Mouse (Mus musculus) bone marrow macrophage, adult 2 months (primary cell): Measurements from ENCODE around the gene Morn5. TPM values are rescaled to one million over a fixed set of nuclear protein-coding genes. Genes with fewer than 3 reads are reported as not detected.

Source experiments
- H3K27ac ChIP-seq: 2 replicates; pipeline ENCODE4 v1.5.1; 2012; ENCODE audit warnings: low read depth, low read length; ENCODE audit not compliant: insufficient read depth
- H3K4me1 ChIP-seq: 2 replicates; pipeline ENCODE4 v1.6.1; 2012; ENCODE audit warnings: low read length; ENCODE audit not compliant: control insufficient read depth, insufficient read depth
- H3K4me3 ChIP-seq: 2 replicates; pipeline ENCODE4 v1.5.1; 2012; ENCODE audit warnings: mild to moderate bottlenecking, low read length, moderate library complexity; ENCODE audit not compliant: insufficient read depth
- CTCF ChIP-seq: IDR thresholded peaks from 2 replicates; pipeline ENCODE4 v1.5.1; 2012; ENCODE audit warnings: low read depth, mild to moderate bottlenecking, low read length, moderate library complexity
- POLR2A ChIP-seq: IDR thresholded peaks from 2 replicates; pipeline ENCODE4 v1.6.1; 2012; ENCODE audit warnings: mild to moderate bottlenecking, low read depth, low read length, borderline replicate concordance
- polyA plus RNA-seq: library from polyadenylated mRNA; stranded (reverse); fragments of >200 nt; gene quantifications from 2 replicates; pipeline ENCODE4 v1.2.4, GENCODE M21; 2012; ENCODE audit not compliant: missing spikeins, insufficient read depth, insufficient read length

The Morn5 gene
- polyA plus RNA-seq, 1 experiment = not detected

DNA sequence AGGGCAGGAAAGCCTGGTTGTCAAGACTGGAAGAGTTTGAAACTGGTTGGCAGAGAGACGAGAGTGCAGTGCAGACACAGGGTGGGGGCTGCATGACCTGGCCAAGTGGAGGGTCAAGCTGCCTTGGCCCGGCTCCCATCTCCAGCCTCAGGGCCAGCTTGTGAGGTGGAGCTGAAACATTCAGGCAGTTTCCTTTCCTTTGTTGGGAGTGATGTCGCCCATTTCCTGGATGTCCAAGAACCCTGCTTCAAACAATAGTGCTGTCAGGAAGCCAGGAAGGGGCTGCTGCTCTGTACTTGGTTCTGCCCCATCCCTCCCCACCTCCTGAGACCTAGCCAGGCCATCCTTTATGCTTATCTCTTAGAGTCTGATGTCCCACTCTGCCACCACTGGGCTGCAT, 26.0 kb upstream of the Morn5 start:
- H3K4me1 ChIP-seq = no peaks in the 10 kb centered on the region
- no peak for TF ChIP-seq CTCF
- TF ChIP-seq POLR2A = no peak
- no peak overlapping the region for H3K27ac ChIP-seq
- H3K4me3 ChIP-seq = no peak overlapping the region

GRCm38 (mm10) chr2:36032884-36033283, 16.4 kb upstream of the Morn5 start:
- Histone ChIP-seq H3K4me1 (peaks cover 22% of the 10 kb centered on the region), H3K4me3 (no peak overlapping the region), H3K27ac (no peak overlapping the region)
- TF ChIP-seq POLR2A = no peak
- TF ChIP-seq CTCF = no peak

DNA sequence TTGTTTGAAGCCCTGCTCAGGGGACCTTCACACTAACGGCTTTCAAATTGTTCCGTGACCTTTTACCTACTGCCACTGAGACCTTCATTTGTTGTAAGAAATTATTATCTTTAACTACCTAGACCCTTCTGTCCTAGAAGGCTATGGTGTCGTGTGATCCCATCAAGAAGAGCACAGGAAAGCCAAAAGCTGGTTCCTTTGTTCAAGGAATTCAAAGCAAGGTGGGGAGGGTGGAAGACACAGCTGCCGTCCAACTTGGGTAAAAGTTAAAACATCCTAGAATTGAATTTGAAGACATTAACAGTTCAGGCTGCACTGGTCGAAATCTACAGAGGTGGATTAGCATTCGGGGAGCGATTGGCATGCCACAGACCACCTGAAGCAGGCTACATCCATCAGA, 15.3 kb upstream of the Morn5 start:
- H3K4me1 ChIP-seq = peaks cover 22% of the 10 kb centered on the region
- TF ChIP-seq CTCF (no peak), POLR2A (no peak)
- no peak overlapping the region for H3K4me3 ChIP-seq
- no peak overlapping the region for H3K27ac ChIP-seq

DNA sequence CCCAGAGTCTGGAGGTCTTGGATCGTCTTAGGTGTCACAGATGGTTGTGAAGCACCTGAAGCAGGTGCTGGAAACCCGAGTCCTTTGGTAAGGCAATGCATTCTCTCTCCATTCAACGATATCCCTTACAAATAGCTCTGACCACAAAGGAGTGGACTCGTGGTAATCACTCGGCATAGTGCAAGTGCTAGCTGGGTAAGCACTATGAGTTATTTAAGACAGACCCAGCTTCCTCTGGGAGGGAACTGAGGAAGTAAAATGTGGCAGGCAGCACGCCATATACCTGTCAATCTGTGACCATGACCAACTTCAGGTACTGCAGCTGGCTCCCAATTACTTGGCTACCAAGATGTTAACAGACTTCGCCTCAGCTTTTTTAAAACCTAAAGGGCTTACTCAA, 14.4 kb upstream of the Morn5 start:
- peak overlapping the region; percentile 41 for H3K27ac ChIP-seq
- peaks cover 22% of the 10 kb centered on the region for H3K4me1 ChIP-seq
- no peak overlapping the region for H3K4me3 ChIP-seq
- TF ChIP-seq CTCF (no peak), POLR2A (no peak)

GRCm38 (mm10) chr2:36035413-36036081, 13.7 kb upstream of the Morn5 start:
- peaks cover 22% of the 10 kb centered on the region for H3K4me1 ChIP-seq
- TF ChIP-seq POLR2A (no peak), CTCF (no peak)
- peak overlapping the region; percentile 57 for H3K27ac ChIP-seq
- no peak overlapping the region for H3K4me3 ChIP-seq

DNA sequence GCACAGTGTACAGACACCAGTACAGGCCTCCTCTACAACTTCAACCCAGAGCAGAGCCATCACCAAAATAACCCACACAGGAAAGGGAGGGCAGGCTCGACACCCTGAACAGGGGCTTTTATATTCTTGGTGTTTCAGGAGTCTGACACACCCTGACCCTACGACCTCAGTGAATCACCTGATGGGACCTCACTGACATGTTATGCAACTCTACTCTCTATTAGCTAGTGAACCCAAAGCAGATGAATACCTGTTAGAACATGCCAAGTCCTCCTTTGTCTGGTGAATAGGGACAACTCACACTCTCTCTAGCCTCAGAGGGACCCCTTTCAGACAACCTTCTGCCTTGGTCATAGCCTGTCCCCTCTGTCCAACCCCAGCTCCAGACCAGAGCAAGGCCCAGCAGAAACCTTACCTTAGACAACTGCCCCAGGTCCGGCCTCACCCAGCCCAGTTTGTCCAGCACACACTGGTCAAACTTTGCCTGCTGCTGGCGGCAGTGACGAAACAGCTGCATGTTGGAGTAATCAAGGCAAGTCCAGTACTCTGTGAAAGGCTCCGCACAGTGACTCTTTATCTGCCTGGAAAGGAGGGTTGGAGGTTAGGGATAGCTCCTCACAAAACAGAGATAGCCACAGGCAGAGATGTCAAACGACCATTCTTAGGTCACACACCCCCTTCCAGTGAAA, 9.8 kb upstream of the Morn5 start:
- peaks cover 34% of the 10 kb centered on the region for H3K4me1 ChIP-seq
- no peak for TF ChIP-seq CTCF
- TF ChIP-seq POLR2A = no peak
- H3K27ac ChIP-seq = no peak overlapping the region
- no peak overlapping the region for H3K4me3 ChIP-seq

GRCm38 (mm10) chr2:36040872-36041271, 8.4 kb upstream of the Morn5 start:
- Histone ChIP-seq H3K4me3 (no peak overlapping the region), H3K27ac (no peak overlapping the region), H3K4me1 (peaks cover 20% of the 10 kb centered on the region)
- TF ChIP-seq CTCF (no peak), POLR2A (no peak)

DNA sequence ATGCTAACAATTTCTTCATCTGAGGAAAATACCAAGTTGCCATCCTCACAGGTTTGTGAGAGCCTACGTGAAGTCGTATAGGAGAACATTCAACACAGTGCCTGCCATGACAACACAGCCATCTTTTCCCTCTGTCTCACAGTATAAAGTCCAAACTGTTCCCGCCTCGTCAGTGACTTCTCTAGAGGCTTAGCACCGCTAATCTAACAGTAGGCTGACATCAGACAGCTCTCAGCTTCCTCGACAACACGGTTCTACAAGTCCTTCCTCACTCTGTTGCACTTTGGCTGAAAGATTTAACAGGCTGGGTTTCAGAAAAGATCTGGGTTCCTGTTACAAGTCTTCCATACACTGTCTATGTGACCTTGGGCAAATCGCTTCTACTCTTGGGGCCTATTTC, 1.1 kb upstream of the Morn5 start:
- H3K4me1 ChIP-seq = peaks cover 15% of the 10 kb centered on the region
- H3K4me3 ChIP-seq = peak overlapping the region; percentile 97
- TF ChIP-seq POLR2A (no peak), CTCF (no peak)
- H3K27ac ChIP-seq = no peak overlapping the region

DNA sequence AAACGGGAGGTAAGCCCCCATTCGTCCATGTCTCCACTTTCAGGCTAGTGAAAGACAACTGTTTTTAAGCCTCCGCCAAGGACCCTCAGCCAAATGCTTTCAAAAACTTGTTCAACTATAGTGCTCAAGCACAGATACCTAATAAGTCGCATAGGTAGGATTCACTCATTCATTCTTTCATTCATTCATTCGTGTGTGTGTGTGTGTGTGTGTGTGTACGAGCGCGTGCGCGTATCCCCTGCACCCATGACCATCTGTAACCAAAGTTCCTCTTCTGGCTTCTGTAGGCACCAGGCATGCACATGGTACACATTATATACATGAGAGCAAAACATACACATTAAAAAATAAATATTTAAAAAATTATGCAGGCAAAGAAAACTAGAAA, 303 bp downstream of the Morn5 start:
- no peak overlapping the region for H3K27ac ChIP-seq
- peaks cover 15% of the 10 kb centered on the region for H3K4me1 ChIP-seq
- no peak for TF ChIP-seq CTCF
- TF ChIP-seq POLR2A = no peak
- H3K4me3 ChIP-seq = peak overlapping the region; percentile 19; the same call in 1 of the 2 replicates

DNA sequence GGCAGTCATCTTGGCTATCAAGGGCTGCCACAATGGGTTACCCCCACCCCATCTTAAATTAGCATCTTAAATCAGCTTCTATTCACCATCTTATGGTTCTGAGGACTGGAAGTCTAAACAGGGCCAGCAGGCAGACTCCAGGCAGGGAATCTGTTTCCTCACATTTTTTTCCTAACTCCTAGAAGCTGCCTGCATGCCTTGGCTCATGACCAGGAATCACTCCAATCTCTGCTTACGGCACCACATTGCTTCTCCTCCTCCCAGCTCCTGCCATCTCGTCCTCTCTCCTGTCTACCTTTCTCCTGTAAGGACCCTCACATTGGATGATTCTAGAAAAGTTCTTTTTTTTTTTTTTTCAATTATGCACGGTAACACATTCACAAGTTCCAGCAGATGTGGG, 4.0 kb downstream of the Morn5 start:
- no peak for TF ChIP-seq POLR2A
- TF ChIP-seq CTCF = no peak
- H3K4me1 ChIP-seq = peaks cover 3% of the 10 kb centered on the region; the same call in 1 of the 2 replicates
- H3K4me3 ChIP-seq = no peak overlapping the region
- no peak overlapping the region for H3K27ac ChIP-seq
